Mouse (Mus musculus): ENCODE results near the gene Fam107a. TPM values are rescaled to one million over a fixed set of nuclear protein-coding genes. Genes with fewer than 3 reads are reported as not detected.

Gene Fam107a
- polyA plus RNA-seq, 1 experiment from 2014 or later: 1.6 TPM

- Histone ChIP-seq H3K9me3 (no peaks in the 10 kb centered on the region), H3K27ac (replicated peaks) (no peak overlapping the region), H3K36me3 (replicated peaks) (no peaks in the 10 kb centered on the region), H3K27me3 (replicated peaks; ENCODE audit: low read depth, poor library complexity, severe bottlenecking) (no peaks in the 10 kb centered on the region; the same call in 1 of the 2 replicates), H3K4me3 (no peak overlapping the region), H3K4me1 (peaks cover 6% of the 10 kb centered on the region; the same call in 1 of the 2 replicates)
- no peak for DNase-seq (ENCODE audit: low spot score)
- 57% methylated on average over 1 of the region's 1 CpGs for WGBS
These were observed 55.6 kb downstream of the Fam107a start for GRCm38 (mm10) chr14:8262242-8262641.

- Histone ChIP-seq H3K27ac (replicated peaks) (no peak overlapping the region), H3K36me3 (replicated peaks) (no peaks in the 10 kb centered on the region), H3K4me1 (peaks cover 6% of the 10 kb centered on the region; the same call in 1 of the 2 replicates), H3K4me3 (no peak overlapping the region), H3K9me3 (no peaks in the 10 kb centered on the region), H3K27me3 (replicated peaks; ENCODE audit: low read depth, poor library complexity, severe bottlenecking) (no peaks in the 10 kb centered on the region; the same call in 1 of the 2 replicates)
- DNase-seq (ENCODE audit: low spot score): no peak
- WGBS: 84% methylated on average over 5 of the region's 5 CpGs
These were observed 57.6 kb downstream of the Fam107a start for GRCm38 (mm10) chr14:8260214-8260613.

GRCm38 (mm10) chr14:8259166-8259565, 58.7 kb downstream of the Fam107a start, which contains the start of gene Acox2:
Gene Acox2 (minus strand): TSS chr14:8259353.
- H3K27ac ChIP-seq (replicated peaks): peak within 1 kb of the TSS; percentile 26; the same call in 1 of the 2 replicates
- H3K4me1 ChIP-seq: peaks cover 6% of the 10 kb centered on the region; the same call in 1 of the 2 replicates
- no peaks in the 10 kb centered on the region for H3K36me3 ChIP-seq (replicated peaks)
- no peaks in the 10 kb centered on the region for H3K9me3 ChIP-seq
- 85% methylated on average over 3 of the region's 3 CpGs for WGBS
- no peak for DNase-seq (ENCODE audit: low spot score)
- no peaks in the 10 kb centered on the region; the same call in 1 of the 2 replicates for H3K27me3 ChIP-seq (replicated peaks; ENCODE audit: low read depth, poor library complexity, severe bottlenecking)
- no peak within 1 kb of the TSS for H3K4me3 ChIP-seq

- peaks cover 6% of the 10 kb centered on the region; the same call in 1 of the 2 replicates for H3K4me1 ChIP-seq
- no peaks in the 10 kb centered on the region for H3K9me3 ChIP-seq
- no peak for DNase-seq (ENCODE audit: low spot score)
- no peaks in the 10 kb centered on the region; the same call in 1 of the 2 replicates for H3K27me3 ChIP-seq (replicated peaks; ENCODE audit: low read depth, poor library complexity, severe bottlenecking)
- no peaks in the 10 kb centered on the region for H3K36me3 ChIP-seq (replicated peaks)
- no peak overlapping the region for H3K4me3 ChIP-seq
- H3K27ac ChIP-seq (replicated peaks): no peak overlapping the region
- WGBS: 75% methylated on average over 3 of the region's 3 CpGs
These were observed 59.1 kb downstream of the Fam107a start for GRCm38 (mm10) chr14:8258752-8259151.

- Histone ChIP-seq H3K4me3 (no peak overlapping the region), H3K36me3 (replicated peaks) (no peaks in the 10 kb centered on the region), H3K27me3 (replicated peaks; ENCODE audit: low read depth, poor library complexity, severe bottlenecking) (no peaks in the 10 kb centered on the region; the same call in 1 of the 2 replicates), H3K4me1 (peaks cover 6% of the 10 kb centered on the region; the same call in 1 of the 2 replicates), H3K9me3 (no peaks in the 10 kb centered on the region), H3K27ac (replicated peaks) (peak overlapping the region; percentile 26; the same call in 1 of the 2 replicates)
- WGBS: 43% methylated on average over 3 of the region's 3 CpGs
- DNase-seq (ENCODE audit: low spot score): no peak
These were observed 59.5 kb downstream of the Fam107a start for GRCm38 (mm10) chr14:8258335-8258627.

GRCm38 (mm10) chr14:8257521-8258334, 60.1 kb downstream of the Fam107a start:
- 39% methylated on average over 7 of the region's 7 CpGs for WGBS
- H3K4me3 ChIP-seq: no peak overlapping the region
- no peaks in the 10 kb centered on the region; the same call in 1 of the 2 replicates for H3K27me3 ChIP-seq (replicated peaks; ENCODE audit: low read depth, poor library complexity, severe bottlenecking)
- no peak for DNase-seq (ENCODE audit: low spot score)
- H3K27ac ChIP-seq (replicated peaks): peak overlapping the region; percentile 26; the same call in 1 of the 2 replicates
- H3K36me3 ChIP-seq (replicated peaks): no peaks in the 10 kb centered on the region
- peaks cover 8% of the 10 kb centered on the region; the same call in 1 of the 2 replicates for H3K4me1 ChIP-seq
- no peaks in the 10 kb centered on the region for H3K9me3 ChIP-seq

GRCm38 (mm10) chr14:8256881-8257280, 60.9 kb downstream of the Fam107a start:
- Histone ChIP-seq H3K36me3 (replicated peaks) (no peaks in the 10 kb centered on the region), H3K4me1 (peaks cover 11% of the 10 kb centered on the region; the same call in 1 of the 2 replicates), H3K27ac (replicated peaks) (no peak overlapping the region), H3K27me3 (replicated peaks; ENCODE audit: low read depth, poor library complexity, severe bottlenecking) (no peaks in the 10 kb centered on the region; the same call in 1 of the 2 replicates), H3K9me3 (no peaks in the 10 kb centered on the region), H3K4me3 (no peak overlapping the region)
- no peak for DNase-seq (ENCODE audit: low spot score)
- WGBS: 72% methylated on average over 5 of the region's 5 CpGs

- DNase-seq (ENCODE audit: low spot score): no peak
- Histone ChIP-seq H3K27ac (replicated peaks) (no peak overlapping the region), H3K27me3 (replicated peaks; ENCODE audit: low read depth, poor library complexity, severe bottlenecking) (no peaks in the 10 kb centered on the region; the same call in 1 of the 2 replicates), H3K9me3 (no peaks in the 10 kb centered on the region), H3K4me3 (no peak overlapping the region), H3K36me3 (replicated peaks) (no peaks in the 10 kb centered on the region), H3K4me1 (peaks cover 11% of the 10 kb centered on the region; the same call in 1 of the 2 replicates)
- WGBS: 81% methylated on average over 6 of the region's 6 CpGs
These were observed 61.8 kb downstream of the Fam107a start for GRCm38 (mm10) chr14:8256072-8256471.

- Histone ChIP-seq H3K27me3 (replicated peaks; ENCODE audit: low read depth, poor library complexity, severe bottlenecking) (no peaks in the 10 kb centered on the region; the same call in 1 of the 2 replicates), H3K9me3 (no peaks in the 10 kb centered on the region), H3K36me3 (replicated peaks) (no peaks in the 10 kb centered on the region), H3K4me3 (no peak overlapping the region), H3K27ac (replicated peaks) (no peak overlapping the region), H3K4me1 (peaks cover 15% of the 10 kb centered on the region; the same call in 1 of the 2 replicates)
- WGBS: 76% methylated on average over 7 of the region's 7 CpGs
- DNase-seq (ENCODE audit: low spot score): no peak
These were observed 62.6 kb downstream of the Fam107a start for GRCm38 (mm10) chr14:8255076-8255729.

- 93% methylated on average over 8 of the region's 8 CpGs for WGBS
- Histone ChIP-seq H3K9me3 (no peaks in the 10 kb centered on the region), H3K4me1 (peaks cover 9% of the 10 kb centered on the region; the same call in 1 of the 2 replicates), H3K36me3 (replicated peaks) (no peaks in the 10 kb centered on the region), H3K27me3 (replicated peaks; ENCODE audit: low read depth, poor library complexity, severe bottlenecking) (no peaks in the 10 kb centered on the region), H3K27ac (replicated peaks) (no peak overlapping the region), H3K4me3 (no peak overlapping the region)
- DNase-seq (ENCODE audit: low spot score): no peak
These were observed 66.4 kb downstream of the Fam107a start for GRCm38 (mm10) chr14:8251330-8251885.

GRCm38 (mm10) chr14:8250141-8250871, 67.5 kb downstream of the Fam107a start:
- Histone ChIP-seq H3K27me3 (replicated peaks; ENCODE audit: low read depth, poor library complexity, severe bottlenecking) (no peaks in the 10 kb centered on the region), H3K4me1 (peaks cover 9% of the 10 kb centered on the region; the same call in 1 of the 2 replicates), H3K4me3 (no peak overlapping the region), H3K27ac (replicated peaks) (no peak overlapping the region), H3K9me3 (no peaks in the 10 kb centered on the region), H3K36me3 (replicated peaks) (no peaks in the 10 kb centered on the region)
- 84% methylated on average over 9 of the region's 9 CpGs for WGBS
- no peak for DNase-seq (ENCODE audit: low spot score)

- peaks cover 9% of the 10 kb centered on the region; the same call in 1 of the 2 replicates for H3K4me1 ChIP-seq
- H3K27me3 ChIP-seq (replicated peaks; ENCODE audit: low read depth, poor library complexity, severe bottlenecking): no peaks in the 10 kb centered on the region
- no peak overlapping the region for H3K4me3 ChIP-seq
- WGBS: 95% methylated on average over 1 of the region's 1 CpGs
- no peaks in the 10 kb centered on the region for H3K9me3 ChIP-seq
- H3K36me3 ChIP-seq (replicated peaks): no peaks in the 10 kb centered on the region
- no peak for DNase-seq (ENCODE audit: low spot score)
- H3K27ac ChIP-seq (replicated peaks): no peak overlapping the region
These were observed 68.6 kb downstream of the Fam107a start for GRCm38 (mm10) chr14:8249206-8249605.
